Mouse (Mus musculus): ENCODE data around the gene Brcc3. TPM values are rescaled to one million over a fixed set of nuclear protein-coding genes. Genes with fewer than 3 reads are reported as not detected.

Gene Brcc3
- 6.1 TPM for polyA plus RNA-seq (2012; fragmentation: generic; extraction: Trizol)

DNA sequence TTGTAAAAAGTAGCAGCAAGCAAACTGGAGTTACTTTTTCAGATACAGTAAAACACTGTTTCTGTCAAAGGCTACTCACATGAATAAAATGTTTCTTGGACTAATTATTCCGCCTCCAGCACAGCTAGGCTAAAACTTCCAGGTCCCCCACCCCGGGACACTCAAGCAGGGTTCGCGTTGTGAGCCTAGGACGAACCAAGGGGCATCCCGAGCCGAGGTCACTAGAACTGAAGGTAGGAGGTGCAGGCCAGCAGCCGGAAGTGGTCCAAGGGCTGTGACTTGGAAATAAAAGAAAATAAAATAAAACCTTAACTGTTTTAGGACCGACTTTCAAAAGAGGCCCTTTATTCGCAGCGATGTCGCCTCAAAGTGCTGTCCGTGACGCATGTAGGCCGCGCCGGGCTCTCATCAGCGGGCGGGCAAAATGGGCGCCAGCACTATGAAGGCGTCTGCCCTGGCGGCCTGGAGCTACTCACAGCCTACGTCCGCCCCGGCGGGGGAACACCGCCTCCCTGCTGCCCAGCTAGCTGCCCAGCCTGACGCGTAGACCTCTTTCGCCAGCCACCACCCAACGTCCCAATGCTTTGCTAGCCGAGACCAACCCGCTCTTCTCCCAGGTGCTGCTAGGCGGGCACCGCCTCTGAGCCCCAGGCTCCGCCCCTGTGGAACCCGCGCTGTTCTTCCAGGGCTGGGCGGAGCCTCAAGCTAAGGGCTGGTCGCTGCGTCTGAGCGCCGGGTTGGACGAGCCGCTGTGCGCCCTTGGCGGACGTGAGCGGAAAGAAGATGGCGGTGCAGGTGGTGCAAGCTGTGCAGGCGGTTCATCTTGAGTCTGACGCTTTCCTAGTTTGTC lies at the start of gene Brcc3, which contains the start of the genes Cmc4 and Mtcp1:
Gene Brcc3 (plus strand): TSS at position 693 of the 850 bp plus-strand sequence.
Gene Cmc4 (minus strand): TSS at position 649 of the 850 bp plus-strand sequence.
Gene Mtcp1 (minus strand): TSS at position 653 of the 850 bp plus-strand sequence.
- Histone ChIP-seq H3K79me2 (ENCODE audit: control insufficient read depth, insufficient read depth) (peaks cover 21% of the 10 kb centered on the region), H3K4me2 (ENCODE audit: low read depth) (peak within 1 kb of the TSS; percentile 76), H3K36me3 (ENCODE audit: control insufficient read depth, insufficient read depth) (no peaks in the 10 kb centered on the region), H3K4me3 (peak within 1 kb of the TSS; percentile 59), H3ac (ENCODE audit: control insufficient read depth, insufficient read length) (no peak within 1 kb of the TSS), H3K27me3 (ENCODE audit: control insufficient read depth, insufficient read depth, insufficient read length) (no peaks in the 10 kb centered on the region)
- TF ChIP-seq E2F4 (IDR thresholded peaks at IDR 0.05; ENCODE audit: insufficient read depth) (no peak), REST (IDR thresholded peaks at IDR 0.05; ENCODE audit: insufficient read depth, insufficient read length) (no peak), CEBPB (IDR thresholded peaks at IDR 0.05; ENCODE audit: insufficient read depth, poor library complexity, severe bottlenecking) (no peak), POLR2AphosphoS2 (IDR thresholded peaks at IDR 0.05; ENCODE audit: insufficient read length, low read depth) (peak; percentile 83), TCF12 (IDR thresholded peaks at IDR 0.05; ENCODE audit: insufficient read depth, poor library complexity, severe bottlenecking) (no peak), SRF (IDR thresholded peaks at IDR 0.05; ENCODE audit: control insufficient read depth, insufficient read length, low read depth) (no peak), POLR2A (IDR thresholded peaks at IDR 0.05; ENCODE audit: insufficient read length, low read depth) (peak; percentile 85)

GRCm38 (mm10) chrX:75370197-75370596 lies 46.2 kb upstream of the Brcc3 start:
- Histone ChIP-seq H3K4me2 (ENCODE audit: low read depth) (no peak overlapping the region), H3K79me2 (ENCODE audit: control insufficient read depth, insufficient read depth) (no peaks in the 10 kb centered on the region), H3K4me3 (no peak overlapping the region), H3K36me3 (ENCODE audit: control insufficient read depth, insufficient read depth) (no peaks in the 10 kb centered on the region), H3ac (ENCODE audit: control insufficient read depth, insufficient read length) (no peak overlapping the region), H3K27me3 (ENCODE audit: control insufficient read depth, insufficient read depth, insufficient read length) (no peaks in the 10 kb centered on the region)
- TF ChIP-seq MYOD1 (IDR thresholded peaks at IDR 0.05; ENCODE audit: control insufficient read depth in 1 of 3, insufficient read length in 2 of 3, low read depth in 2 of 3) = no peak
- TF ChIP-seq TCF12 (IDR thresholded peaks at IDR 0.05; ENCODE audit: insufficient read depth, poor library complexity, severe bottlenecking) = no peak
- no peak for TF ChIP-seq USF1 (IDR thresholded peaks at IDR 0.05; ENCODE audit: low read depth)
- TF ChIP-seq CEBPB (IDR thresholded peaks at IDR 0.05; ENCODE audit: insufficient read depth, poor library complexity, severe bottlenecking) = no peak
- no peak for TF ChIP-seq POLR2AphosphoS2 (IDR thresholded peaks at IDR 0.05; ENCODE audit: insufficient read length, low read depth)
- no peak for TF ChIP-seq REST (IDR thresholded peaks at IDR 0.05; ENCODE audit: insufficient read depth, insufficient read length)
- TF ChIP-seq POLR2A (IDR thresholded peaks at IDR 0.05; ENCODE audit: insufficient read length, low read depth) = no peak
- no peak for TF ChIP-seq MAX (IDR thresholded peaks at IDR 0.05; ENCODE audit: low read depth)
- no peak for TF ChIP-seq SRF (IDR thresholded peaks at IDR 0.05; ENCODE audit: control insufficient read depth, insufficient read length, low read depth)
- no peak for TF ChIP-seq TCF3 (IDR thresholded peaks at IDR 0.05; ENCODE audit: insufficient read length, low read depth)
- TF ChIP-seq MYOG (IDR thresholded peaks at IDR 0.05; ENCODE audit: control insufficient read depth in 1 of 3, insufficient read depth in 1 of 3, insufficient read length in 2 of 3, low read depth in 2 of 3) = no peak
- no peak for TF ChIP-seq E2F4 (IDR thresholded peaks at IDR 0.05; ENCODE audit: insufficient read depth)

DNA sequence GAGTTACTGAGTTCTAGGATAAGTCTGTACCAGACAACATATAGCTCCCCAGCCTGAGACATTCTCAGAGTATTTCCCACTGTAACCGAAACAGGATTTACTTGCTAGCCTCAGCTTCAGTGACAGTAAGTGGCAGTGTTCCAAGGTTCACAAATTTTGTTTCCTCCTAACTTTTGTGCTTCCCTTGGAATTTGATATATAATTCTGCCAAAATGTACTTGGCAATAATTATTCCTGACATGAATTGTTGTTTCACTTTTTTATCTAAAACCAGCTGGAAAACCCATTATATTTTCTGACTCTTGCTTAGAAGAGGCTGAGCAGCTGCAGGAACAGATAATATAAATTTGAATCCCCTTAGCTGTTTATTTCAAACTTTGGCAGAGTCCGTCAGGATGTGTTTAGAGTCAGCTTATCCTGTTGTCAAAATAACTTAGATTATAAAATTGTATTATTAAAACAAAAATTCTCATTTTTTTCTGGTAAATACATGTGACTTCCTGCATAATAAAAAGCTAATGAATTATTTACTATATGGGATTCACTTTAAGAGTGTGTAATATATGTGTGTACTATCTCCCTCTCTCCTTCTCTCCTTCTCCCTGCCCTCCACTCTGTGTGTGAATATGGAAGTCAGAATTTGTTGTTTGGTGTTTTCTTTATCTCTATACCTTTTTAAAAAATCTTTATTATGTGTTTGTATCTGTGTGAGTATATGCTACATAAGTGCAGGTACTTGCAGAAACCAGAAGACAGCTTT lies 43.6 kb upstream of the Brcc3 start:
- H3K27me3 ChIP-seq (ENCODE audit: control insufficient read depth, insufficient read depth, insufficient read length) = no peaks in the 10 kb centered on the region
- no peak overlapping the region for H3ac ChIP-seq (ENCODE audit: control insufficient read depth, insufficient read length)
- H3K79me2 ChIP-seq (ENCODE audit: control insufficient read depth, insufficient read depth) = no peaks in the 10 kb centered on the region
- no peaks in the 10 kb centered on the region for H3K36me3 ChIP-seq (ENCODE audit: control insufficient read depth, insufficient read depth)
- H3K4me3 ChIP-seq = no peak overlapping the region
- TF ChIP-seq E2F4 (IDR thresholded peaks at IDR 0.05; ENCODE audit: insufficient read depth) = no peak
- no peak for TF ChIP-seq TCF3 (IDR thresholded peaks at IDR 0.05; ENCODE audit: insufficient read length, low read depth)
- TF ChIP-seq CEBPB (IDR thresholded peaks at IDR 0.05; ENCODE audit: insufficient read depth, poor library complexity, severe bottlenecking) = no peak
- no peak for TF ChIP-seq MYOG (IDR thresholded peaks at IDR 0.05; ENCODE audit: control insufficient read depth in 1 of 3, insufficient read depth in 1 of 3, insufficient read length in 2 of 3, low read depth in 2 of 3)
- TF ChIP-seq MYOD1 (IDR thresholded peaks at IDR 0.05; ENCODE audit: control insufficient read depth in 1 of 3, insufficient read length in 2 of 3, low read depth in 2 of 3) = no peak
- no peak for TF ChIP-seq REST (IDR thresholded peaks at IDR 0.05; ENCODE audit: insufficient read depth, insufficient read length)
- no peak for TF ChIP-seq TCF12 (IDR thresholded peaks at IDR 0.05; ENCODE audit: insufficient read depth, poor library complexity, severe bottlenecking)
- TF ChIP-seq USF1 (IDR thresholded peaks at IDR 0.05; ENCODE audit: low read depth) = no peak
- no peak for TF ChIP-seq SRF (IDR thresholded peaks at IDR 0.05; ENCODE audit: control insufficient read depth, insufficient read length, low read depth)
- TF ChIP-seq POLR2AphosphoS2 (IDR thresholded peaks at IDR 0.05; ENCODE audit: insufficient read length, low read depth) = no peak
- TF ChIP-seq MAX (IDR thresholded peaks at IDR 0.05; ENCODE audit: low read depth) = no peak
- no peak for TF ChIP-seq POLR2A (IDR thresholded peaks at IDR 0.05; ENCODE audit: insufficient read length, low read depth)
- H3K4me2 ChIP-seq (ENCODE audit: low read depth) = no peak overlapping the region

DNA sequence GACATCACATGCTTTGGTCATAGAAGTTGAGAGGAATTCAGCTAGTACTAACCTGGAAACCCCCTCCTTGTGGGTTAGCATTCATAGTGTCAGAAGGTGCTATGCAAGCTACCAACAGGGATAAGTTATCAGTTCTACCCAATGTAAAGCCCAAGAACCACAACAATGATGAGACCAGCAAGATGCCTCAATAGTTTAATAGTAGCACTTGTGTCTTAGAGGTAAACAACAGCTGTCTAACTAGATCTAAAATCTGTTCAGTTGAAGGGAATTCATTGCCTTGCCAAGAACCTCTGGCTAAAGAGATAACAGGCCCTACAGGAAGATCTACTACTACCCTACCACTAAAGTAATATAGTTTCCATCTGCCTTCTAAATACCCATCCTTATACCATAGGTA lies 39.6 kb upstream of the Brcc3 start:
- H3K79me2 ChIP-seq (ENCODE audit: control insufficient read depth, insufficient read depth) = no peaks in the 10 kb centered on the region
- no peak overlapping the region for H3K4me2 ChIP-seq (ENCODE audit: low read depth)
- no peaks in the 10 kb centered on the region for H3K27me3 ChIP-seq (ENCODE audit: control insufficient read depth, insufficient read depth, insufficient read length)
- H3K4me3 ChIP-seq = no peak overlapping the region
- no peaks in the 10 kb centered on the region for H3K36me3 ChIP-seq (ENCODE audit: control insufficient read depth, insufficient read depth)
- H3ac ChIP-seq (ENCODE audit: control insufficient read depth, insufficient read length) = no peak overlapping the region
- TF ChIP-seq REST (IDR thresholded peaks at IDR 0.05; ENCODE audit: insufficient read depth, insufficient read length) (no peak), SRF (IDR thresholded peaks at IDR 0.05; ENCODE audit: control insufficient read depth, insufficient read length, low read depth) (no peak), TCF12 (IDR thresholded peaks at IDR 0.05; ENCODE audit: insufficient read depth, poor library complexity, severe bottlenecking) (no peak), POLR2AphosphoS2 (IDR thresholded peaks at IDR 0.05; ENCODE audit: insufficient read length, low read depth) (no peak), MYOD1 (IDR thresholded peaks at IDR 0.05; ENCODE audit: control insufficient read depth in 1 of 3, insufficient read length in 2 of 3, low read depth in 2 of 3) (no peak), MYOG (IDR thresholded peaks at IDR 0.05; ENCODE audit: control insufficient read depth in 1 of 3, insufficient read depth in 1 of 3, insufficient read length in 2 of 3, low read depth in 2 of 3) (no peak), USF1 (IDR thresholded peaks at IDR 0.05; ENCODE audit: low read depth) (no peak), POLR2A (IDR thresholded peaks at IDR 0.05; ENCODE audit: insufficient read length, low read depth) (no peak), TCF3 (IDR thresholded peaks at IDR 0.05; ENCODE audit: insufficient read length, low read depth) (no peak), CEBPB (IDR thresholded peaks at IDR 0.05; ENCODE audit: insufficient read depth, poor library complexity, severe bottlenecking) (no peak), E2F4 (IDR thresholded peaks at IDR 0.05; ENCODE audit: insufficient read depth) (no peak), MAX (IDR thresholded peaks at IDR 0.05; ENCODE audit: low read depth) (no peak)
